In the genomic region with DNA sequence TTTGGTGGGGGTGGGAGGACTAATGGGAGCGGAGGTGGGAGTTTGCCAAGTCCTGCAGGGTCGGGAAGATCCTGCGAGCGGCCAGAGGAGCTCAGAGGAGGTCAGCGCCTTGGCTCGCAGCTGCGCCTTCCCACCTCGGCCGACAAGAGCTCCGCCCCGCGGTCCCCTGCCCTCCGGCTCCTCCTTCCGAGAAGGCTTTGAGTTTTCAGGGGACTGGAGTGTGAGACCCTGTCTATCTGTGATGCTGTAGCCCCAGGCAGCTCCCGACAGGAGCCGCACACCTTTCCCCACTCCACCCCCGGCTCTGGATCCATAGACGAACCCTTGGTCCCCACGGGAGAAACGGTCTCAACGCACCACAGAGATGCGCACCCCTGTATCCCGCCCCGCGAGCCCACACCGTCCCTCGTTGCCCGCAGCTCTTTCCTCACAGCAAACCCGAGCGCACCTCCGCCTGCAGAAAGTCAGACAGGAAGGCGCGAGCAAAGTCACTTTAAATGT, we compare ENCODE assay signal across 9 mouse cellular contexts. TPM values are rescaled to one million over a fixed set of nuclear protein-coding genes. Genes with fewer than 3 reads are reported as not detected.
DNase-seq lines count a peak whose midpoint lies in the region; ATAC-seq lines count a peak whose summit lies in the region.
"Had no signal": no experiment of that assay in that cellular context is flagged by ENCODE, and none has a peak within 500 bp of the region (broad histone marks: within the 10 kb centered on the region; RNA-seq: fewer than 3 reads in every experiment).

A gene (minus strand): TSS at position 335 of the 501 bp plus-strand sequence.

- WGBS in midbrain, embryonic 16.5 days = under 1% methylated on average over 33 of the region's 33 CpGs

- H3K4me1 ChIP-seq in midbrain, embryonic 16.5 days (ENCODE audit: control insufficient read depth, insufficient read depth, low read length) = peaks cover 14% of the 10 kb centered on the region; the same call in 1 of the 2 replicates

- H3K4me3 ChIP-seq in midbrain, embryonic 16.5 days (ENCODE audit: low read depth, low read length) = peak within 1 kb of the TSS; percentile 64

- H3K9me3 ChIP-seq in midbrain, embryonic 16.5 days (replicated peaks; ENCODE audit: control insufficient read depth, low read length, poor library complexity, severe bottlenecking) = no peaks in the 10 kb centered on the region

- H3K27me3 ChIP-seq in midbrain, embryonic 16.5 days (ENCODE audit: control insufficient read depth, insufficient read depth, low read depth, low read length) = peaks cover 11% of the 10 kb centered on the region
- H3K27me3 ChIP-seq: CH12.LX had no signal

- peak; percentile 17 to 36 for DNase-seq in layer of hippocampus, adult 18-20 months (ENCODE audit: low spot score in 2 of 2)
- no peak for DNase-seq in layer of hippocampus, adult 9-10 months (ENCODE audit: low spot score)
- DNase-seq in embryo, embryonic 10 days (ENCODE audit: low spot score) = peak; percentile 92
- DNase-seq in heart, adult 18-20 months = peak; percentile 65 to 68
- DNase-seq in kidney, adult 18-20 months = peak; percentile 55
- DNase-seq in liver = peak; percentile 29
- peak; percentile 11 for DNase-seq in urinary bladder, postnatal 10 days (ENCODE audit: low spot score)

- H3K36me3 ChIP-seq in midbrain, embryonic 16.5 days (ENCODE audit: control insufficient read depth, insufficient read depth, low read length) = no peaks in the 10 kb centered on the region

- H3K9ac ChIP-seq in midbrain, embryonic 16.5 days (ENCODE audit: low read depth, low read length) = peak within 1 kb of the TSS; percentile 69

- peak within 1 kb of the TSS; percentile 100 for H3K4me2 ChIP-seq in midbrain, embryonic 16.5 days (ENCODE audit: low read length)

- no peak within 1 kb of the TSS for H3K27ac ChIP-seq in midbrain, embryonic 16.5 days (ENCODE audit: low read length)

- ATAC-seq in midbrain, embryonic 16.5 days = peak; percentile 76

RNA-seq across cellular contexts. Expression of the gene that starts here (rescaled TPM):
- total RNA-seq in layer of hippocampus, adult 18-20 months (2021) = 10 to 100 TPM; 30.0 to 32.9 TPM
- 1 to 10 TPM; 4.9 to 5.0 TPM for total RNA-seq in heart, adult 18-20 months (2021)
- 2.2 and 5.1 TPM in 2 replicates for polyA plus RNA-seq in midbrain, embryonic 16.5 days (2015; fragmentation: Nextera tagmentation; extraction: Ambion mirVana)
- total RNA-seq: CH12.LX had no signal

Comparison
In these comparisons a context has a peak if more than half of its experiments do, and no peak if none do; other contexts are left out.
1. RNA of the gene that starts here (total RNA-seq): 30.0 to 32.9 TPM in layer of hippocampus, adult 18-20 months; 4.9 to 5.0 TPM in heart, adult 18-20 months; every median in the first group is over 4 times any median in the second.